Comparison of ENCODE assay signal across 10 mouse cellular contexts in the genomic region with DNA sequence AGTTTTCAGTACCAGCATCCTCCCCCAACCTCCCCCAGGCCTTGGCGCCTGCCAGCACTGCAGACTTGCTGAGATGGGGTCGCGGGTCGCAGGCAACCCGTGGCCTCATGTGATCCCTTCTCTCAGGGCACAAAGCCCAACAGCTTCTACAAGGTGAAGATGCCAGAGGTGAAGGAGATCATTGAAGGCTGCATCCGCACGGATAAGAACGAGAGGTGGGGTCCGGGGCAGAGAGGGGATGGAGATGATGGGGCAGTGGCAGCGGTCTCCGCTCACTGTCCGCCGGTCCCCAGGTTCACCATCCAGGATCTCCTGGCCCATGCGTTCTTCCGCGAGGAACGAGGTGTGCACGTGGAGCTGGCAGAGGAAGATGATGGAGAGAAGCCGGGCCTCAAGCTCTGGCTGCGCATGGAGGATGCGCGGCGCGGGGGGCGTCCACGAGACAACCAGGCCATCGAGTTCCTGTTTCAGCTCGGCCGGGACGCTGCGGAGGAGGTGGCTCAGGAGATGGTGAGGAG. TPM values are rescaled to one million over a fixed set of nuclear protein-coding genes. Genes with fewer than 3 reads are reported as not detected.
DNase-seq lines count a peak whose midpoint lies in the region; ATAC-seq and TF ChIP-seq lines count a peak whose summit lies in the region.
"Had no signal": no experiment of that assay in that cellular context is flagged by ENCODE, and none has a peak within 500 bp of the region (broad histone marks: within the 10 kb centered on the region; RNA-seq: fewer than 3 reads in every experiment).

No protein-coding gene starts in this region.

- TF ChIP-seq CTCF in kidney, postnatal 0 days (IDR thresholded peaks at IDR 0.05; ENCODE audit: low read depth): no peak
- no peak for TF ChIP-seq CTCF in olfactory bulb, adult 2 months (IDR thresholded peaks at IDR 0.05; ENCODE audit: insufficient read depth, low read depth, low read length)

- H3K4me3 ChIP-seq in kidney, postnatal 0 days (replicated peaks; ENCODE audit: low read depth, low read length): peak overlapping the region; percentile 4; the same call in 1 of the 2 replicates
- H3K4me3 ChIP-seq in embryonic facial prominence, embryonic 14.5 days (ENCODE audit: low read depth, low read length): peak overlapping the region; percentile 38
- H3K4me3 ChIP-seq in limb, embryonic 11.5 days (ENCODE audit: low read depth, low read length): peak overlapping the region; percentile 30
- peak overlapping the region; percentile 13 for H3K4me3 ChIP-seq in olfactory bulb, adult 2 months (ENCODE audit: insufficient read depth, low read depth, low read length)

- DNase-seq in kidney, postnatal 0 days (ENCODE audit: low spot score): no peak
- no peak for DNase-seq in kidney, postnatal 36 days
- DNase-seq in embryonic facial prominence, embryonic 14.5 days (ENCODE audit: low spot score): no peak
- peak; percentile 62 for DNase-seq in limb, embryonic 11.5 days (ENCODE audit: low spot score)
- DNase-seq in frontal cortex, postnatal 36 days (ENCODE audit: low spot score in 2 of 2): no peak
- DNase-seq in urinary bladder, postnatal 14 days (ENCODE audit: low spot score): no peak
- DNase-seq in left cerebral cortex, postnatal 36 days (ENCODE audit: low spot score in 2 of 2): no peak
- DNase-seq: cerebellum, adult 9-11 months; kidney, postnatal 10 days had no signal

- no peaks in the 10 kb centered on the region for H3K9me3 ChIP-seq in kidney, postnatal 0 days (replicated peaks; ENCODE audit: low read length)
- H3K9me3 ChIP-seq in embryonic facial prominence, embryonic 14.5 days (ENCODE audit: control insufficient read depth, low read length): no peaks in the 10 kb centered on the region
- H3K9me3 ChIP-seq in limb, embryonic 11.5 days (ENCODE audit: control insufficient read depth, low read length): no peaks in the 10 kb centered on the region

- intact Hi-C loops in left cerebral cortex, postnatal 36 days (cut with DNase I): no loop called here

- no peak for ATAC-seq in kidney, postnatal 0 days (replicated peaks; ENCODE audit: low FRiP score, low read depth)
- no peak for ATAC-seq in embryonic facial prominence, embryonic 14.5 days (ENCODE audit: low read depth)
- ATAC-seq in limb, embryonic 11.5 days (ENCODE audit: insufficient number of reproducible peaks, low FRiP score, low TSS enrichment, low read depth): no peak

- 14% methylated on average over 31 of the region's 31 CpGs for WGBS in kidney, postnatal 0 days
- 7% methylated on average over 17 of the region's 31 CpGs for WGBS in embryonic facial prominence, embryonic 14.5 days
- WGBS in limb, embryonic 11.5 days: 3% methylated on average over 31 of the region's 31 CpGs
- 6% methylated on average over 31 of the region's 31 CpGs for WGBS in olfactory bulb, adult 2 months

- 0 out of 2 replicates have a peak, but pooled peaks cover 4% of the 10 kb centered on the region for H3K36me3 ChIP-seq in kidney, postnatal 0 days (ENCODE audit: insufficient read depth, low read length)
- no peaks in the 10 kb centered on the region for H3K36me3 ChIP-seq in embryonic facial prominence, embryonic 14.5 days (ENCODE audit: control insufficient read depth, insufficient read depth, low read length)
- no peaks in the 10 kb centered on the region; the same call in 1 of the 2 replicates for H3K36me3 ChIP-seq in limb, embryonic 11.5 days (ENCODE audit: control insufficient read depth, insufficient read depth, low read length)

- no peak for TF ChIP-seq POLR2A in olfactory bulb, adult 2 months (IDR thresholded peaks at IDR 0.05; ENCODE audit: insufficient read depth, low read depth, low read length)

- H3K27ac ChIP-seq in kidney, postnatal 0 days: no peak overlapping the region
- no peak overlapping the region for H3K27ac ChIP-seq in embryonic facial prominence, embryonic 14.5 days (replicated peaks; ENCODE audit: low read depth, low read length)
- H3K27ac ChIP-seq in limb, embryonic 11.5 days (replicated peaks; ENCODE audit: low read depth, low read length): no peak overlapping the region
- H3K27ac ChIP-seq in olfactory bulb, adult 2 months (ENCODE audit: insufficient read depth, low read depth, low read length): no peak overlapping the region

- 0 out of 2 replicates have a peak overlapping the region, but pooled peaks have one; percentile 5 for H3K9ac ChIP-seq in kidney, postnatal 0 days (ENCODE audit: low read depth, low read length)
- peak overlapping the region; percentile 51 for H3K9ac ChIP-seq in embryonic facial prominence, embryonic 14.5 days (ENCODE audit: low read depth, low read length)
- peak overlapping the region; percentile 36 for H3K9ac ChIP-seq in limb, embryonic 11.5 days (ENCODE audit: low read length)

- peaks cover 4% of the 10 kb centered on the region; the same call in 1 of the 2 replicates for H3K27me3 ChIP-seq in kidney, postnatal 0 days (ENCODE audit: insufficient read depth, low read length)
- H3K27me3 ChIP-seq in embryonic facial prominence, embryonic 14.5 days (replicated peaks; ENCODE audit: control insufficient read depth, insufficient read depth, low read length): peaks cover 52% of the 10 kb centered on the region
- peaks cover 46% of the 10 kb centered on the region for H3K27me3 ChIP-seq in limb, embryonic 11.5 days (ENCODE audit: control insufficient read depth, insufficient read depth, low read length)

- H3K4me2 ChIP-seq in kidney, postnatal 0 days (ENCODE audit: low read length): peak overlapping the region; percentile 47
- H3K4me2 ChIP-seq in embryonic facial prominence, embryonic 14.5 days (ENCODE audit: low read depth, low read length): peak overlapping the region; percentile 63
- H3K4me2 ChIP-seq in limb, embryonic 11.5 days (ENCODE audit: low read depth, severe bottlenecking): peak overlapping the region; percentile 44

- H3K4me1 ChIP-seq in kidney, postnatal 0 days (replicated peaks; ENCODE audit: insufficient read depth, low read length): peaks cover 26% of the 10 kb centered on the region
- H3K4me1 ChIP-seq in embryonic facial prominence, embryonic 14.5 days (ENCODE audit: control insufficient read depth, insufficient read depth, low read length): peaks cover 28% of the 10 kb centered on the region
- peaks cover 16% of the 10 kb centered on the region; the same call in 1 of the 2 replicates for H3K4me1 ChIP-seq in limb, embryonic 11.5 days (ENCODE audit: control insufficient read depth, insufficient read depth, low read length)
- H3K4me1 ChIP-seq in olfactory bulb, adult 2 months (ENCODE audit: control insufficient read depth, insufficient read depth, low read length): peaks cover 31% of the 10 kb centered on the region

RNA-seq across cellular contexts. Expression of a gene that starts 4.6 kb away (rescaled TPM):
- polyA plus RNA-seq in kidney, postnatal 0 days (2015; fragmentation: Nextera tagmentation; extraction: Ambion mirVana): 47.0 and 48.8 TPM in 2 replicates
- polyA plus RNA-seq in embryonic facial prominence, embryonic 14.5 days (2014; fragmentation: Nextera tagmentation; extraction: Ambion mirVana): 10.7 and 11.9 TPM in 2 replicates
- 7.0 and 8.1 TPM in 2 replicates for polyA plus RNA-seq in limb, embryonic 11.5 days (2014; fragmentation: Nextera tagmentation; extraction: Ambion mirVana)
- polyA plus RNA-seq in olfactory bulb, adult 2 months (2012; ENCODE audit: insufficient read depth, insufficient read length, low replicate concordance, missing spikeins): not detected in 2 replicates
- 1 to 10 TPM; 4.3 to 8.4 TPM for total RNA-seq in left cerebral cortex, postnatal 36 days (2021)

RNA-seq across cellular contexts. Expression of a gene that starts 11.5 kb away (rescaled TPM):
- polyA plus RNA-seq in kidney, postnatal 0 days (2015; fragmentation: Nextera tagmentation; extraction: Ambion mirVana): 179 and 180 TPM in 2 replicates
- 111 and 116 TPM in 2 replicates for polyA plus RNA-seq in embryonic facial prominence, embryonic 14.5 days (2014; fragmentation: Nextera tagmentation; extraction: Ambion mirVana)
- 111 and 120 TPM in 2 replicates for polyA plus RNA-seq in limb, embryonic 11.5 days (2014; fragmentation: Nextera tagmentation; extraction: Ambion mirVana)
- not detected in 2 replicates for polyA plus RNA-seq in olfactory bulb, adult 2 months (2012; ENCODE audit: insufficient read depth, insufficient read length, low replicate concordance, missing spikeins)
- 10 to 100 TPM; 62.0 to 63.0 TPM for total RNA-seq in left cerebral cortex, postnatal 36 days (2021)

RNA-seq across cellular contexts. Expression of a gene that starts 13.8 kb away (rescaled TPM):
- polyA plus RNA-seq in kidney, postnatal 0 days (2015; fragmentation: Nextera tagmentation; extraction: Ambion mirVana): 1.5 and 2.0 TPM in 2 replicates
- polyA plus RNA-seq in embryonic facial prominence, embryonic 14.5 days (2014; fragmentation: Nextera tagmentation; extraction: Ambion mirVana): 0.90 and 1.6 TPM in 2 replicates
- 1.3 and 1.8 TPM in 2 replicates for polyA plus RNA-seq in limb, embryonic 11.5 days (2014; fragmentation: Nextera tagmentation; extraction: Ambion mirVana)
- not detected in 2 replicates for polyA plus RNA-seq in olfactory bulb, adult 2 months (2012; ENCODE audit: insufficient read depth, insufficient read length, low replicate concordance, missing spikeins)
- under 1 TPM; 0.42 to 0.84 TPM for total RNA-seq in left cerebral cortex, postnatal 36 days (2021)

RNA-seq across cellular contexts. Expression of a gene that starts 13.9 kb away (rescaled TPM):
- 209 and 211 TPM in 2 replicates for polyA plus RNA-seq in kidney, postnatal 0 days (2015; fragmentation: Nextera tagmentation; extraction: Ambion mirVana)
- polyA plus RNA-seq in embryonic facial prominence, embryonic 14.5 days (2014; fragmentation: Nextera tagmentation; extraction: Ambion mirVana): 180 and 181 TPM in 2 replicates
- 191 and 204 TPM in 2 replicates for polyA plus RNA-seq in limb, embryonic 11.5 days (2014; fragmentation: Nextera tagmentation; extraction: Ambion mirVana)
- not detected in 2 replicates for polyA plus RNA-seq in olfactory bulb, adult 2 months (2012; ENCODE audit: insufficient read depth, insufficient read length, low replicate concordance, missing spikeins)
- total RNA-seq in left cerebral cortex, postnatal 36 days (2021): 100 to 1,000 TPM in 1 of 2 experiments, 10 to 100 TPM in 1; 97.7 to 112 TPM

RNA-seq across cellular contexts. Expression of a gene that starts 19.2 kb away (rescaled TPM):
- polyA plus RNA-seq in kidney, postnatal 0 days (2015; fragmentation: Nextera tagmentation; extraction: Ambion mirVana): 242 and 247 TPM in 2 replicates
- polyA plus RNA-seq in embryonic facial prominence, embryonic 14.5 days (2014; fragmentation: Nextera tagmentation; extraction: Ambion mirVana): 128 and 154 TPM in 2 replicates
- 60.4 and 67.2 TPM in 2 replicates for polyA plus RNA-seq in limb, embryonic 11.5 days (2014; fragmentation: Nextera tagmentation; extraction: Ambion mirVana)
- polyA plus RNA-seq in olfactory bulb, adult 2 months (2012; ENCODE audit: insufficient read depth, insufficient read length, low replicate concordance, missing spikeins): not detected in 2 replicates
- 10 to 100 TPM; 33.2 to 39.4 TPM for total RNA-seq in left cerebral cortex, postnatal 36 days (2021)
